Mouse (Mus musculus) embryonic fibroblast, embryonic 13.5 days (primary cell): ENCODE data around the gene Cpt1c.
A peak's percentile ranks its signal among the peaks of the same experiment; 100 is the strongest.

Source experiments
- CTCF ChIP-seq: IDR thresholded peaks from 2 replicates; pipeline ENCODE4 v1.5.1; 2011; ENCODE audit warnings: mild to moderate bottlenecking, control low read depth, low read length, moderate library complexity, borderline replicate concordance; ENCODE audit not compliant: insufficient read depth
- POLR2A ChIP-seq: IDR thresholded peaks from 2 replicates; pipeline ENCODE4 v1.6.1; 2011; ENCODE audit warnings: low read depth, mild to moderate bottlenecking, control low read depth, low read length, moderate library complexity

DNA sequence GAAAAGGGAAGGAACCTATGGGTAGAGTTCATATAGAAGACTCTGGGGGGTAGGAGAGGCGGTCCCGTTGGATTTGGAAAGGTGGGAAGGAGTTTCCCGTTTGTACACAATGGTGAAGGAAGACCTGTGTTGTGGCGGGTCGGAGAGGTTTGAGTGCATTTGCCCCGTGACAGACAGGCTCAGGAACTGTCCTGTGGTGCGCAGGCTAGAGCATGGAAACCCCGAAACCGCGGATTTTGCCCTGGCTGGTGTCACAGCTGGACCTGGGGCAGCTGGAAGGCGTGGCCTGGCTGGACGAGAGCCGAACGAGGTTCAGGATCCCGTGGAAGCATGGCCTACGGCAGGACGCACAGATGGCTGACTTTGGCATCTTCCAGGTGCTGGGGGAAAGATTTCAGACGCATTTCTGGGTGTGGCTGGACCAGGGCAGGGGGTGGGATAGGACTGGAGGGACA, 23.9 kb upstream of the Cpt1c start, which contains the start of gene Bcl2l12:
- TF ChIP-seq POLR2A (peak; percentile 53), CTCF (no peak)
